Mouse (Mus musculus) lung, embryonic 15.5 days (tissue): Measurements from ENCODE around the gene Cacng8. TPM values are rescaled to one million over a fixed set of nuclear protein-coding genes. Genes with fewer than 3 reads are reported as not detected.

Experiments used
- ATAC-seq: fragments of 200-750 bp; cut with Nextera tagmentation; 2 replicates; pipeline ENCODE4 v1.8.0; 2017; ENCODE audit warnings: moderate number of reproducible peaks, borderline replicate concordance; ENCODE audit not compliant: low FRiP score, low TSS enrichment; ENCODE audit errors: extremely low read depth
- H3K27ac ChIP-seq: fragments of 300-500 bp; sonication (generic); 2 replicates; pipeline ENCODE4 v1.5.1; 2015; ENCODE audit warnings: moderate library complexity, mild to moderate bottlenecking, inconsistent platforms
- H3K27me3 ChIP-seq: fragments of 300-500 bp; sonication (generic); 2 replicates; pipeline ENCODE4 v1.6.1; 2015; ENCODE audit warnings: inconsistent platforms
- H3K36me3 ChIP-seq: fragments of 300-500 bp; sonication (generic); 2 replicates; pipeline ENCODE4 v1.6.1; 2015; ENCODE audit warnings: inconsistent platforms
- H3K4me1 ChIP-seq: fragments of 300-500 bp; sonication (generic); 2 replicates; pipeline ENCODE4 v1.6.1; 2015; ENCODE audit warnings: inconsistent platforms
- H3K4me2 ChIP-seq: fragments of 300-500 bp; sonication (generic); 2 replicates; pipeline ENCODE4 v1.6.1; 2015; ENCODE audit warnings: inconsistent platforms, mild to moderate bottlenecking, moderate library complexity
- H3K4me3 ChIP-seq: fragments of 300-500 bp; sonication (generic); 2 replicates; pipeline ENCODE4 v1.5.1; 2015; ENCODE audit warnings: mild to moderate bottlenecking, inconsistent platforms
- H3K9ac ChIP-seq: fragments of 300-500 bp; sonication (generic); 2 replicates; pipeline ENCODE4 v1.6.1; 2015; ENCODE audit warnings: inconsistent platforms
- H3K9me3 ChIP-seq: fragments of 300-500 bp; sonication (generic); 2 replicates; pipeline ENCODE4 v1.6.1; 2016; ENCODE audit warnings: inconsistent platforms
- WGBS: fragments of 180-500 bp; shearing (Covaris S2); methylation state at CpG from one replicate; pipeline ENCODE4 v1.1.7; 2015; 5-methylcytosine and 5-hydroxymethylcytosine counted together
- polyA plus RNA-seq: library from polyadenylated mRNA; unstranded; fragments of >200 nt; fragmentation: Nextera tagmentation; extraction: Ambion mirVana; gene quantifications from 2 replicates; pipeline ENCODE4 v1.2.1, GENCODE M21; 2015

Cacng8 gene
- polyA plus RNA-seq, 1 experiment from 2014 or later: 2.2 TPM

DNA sequence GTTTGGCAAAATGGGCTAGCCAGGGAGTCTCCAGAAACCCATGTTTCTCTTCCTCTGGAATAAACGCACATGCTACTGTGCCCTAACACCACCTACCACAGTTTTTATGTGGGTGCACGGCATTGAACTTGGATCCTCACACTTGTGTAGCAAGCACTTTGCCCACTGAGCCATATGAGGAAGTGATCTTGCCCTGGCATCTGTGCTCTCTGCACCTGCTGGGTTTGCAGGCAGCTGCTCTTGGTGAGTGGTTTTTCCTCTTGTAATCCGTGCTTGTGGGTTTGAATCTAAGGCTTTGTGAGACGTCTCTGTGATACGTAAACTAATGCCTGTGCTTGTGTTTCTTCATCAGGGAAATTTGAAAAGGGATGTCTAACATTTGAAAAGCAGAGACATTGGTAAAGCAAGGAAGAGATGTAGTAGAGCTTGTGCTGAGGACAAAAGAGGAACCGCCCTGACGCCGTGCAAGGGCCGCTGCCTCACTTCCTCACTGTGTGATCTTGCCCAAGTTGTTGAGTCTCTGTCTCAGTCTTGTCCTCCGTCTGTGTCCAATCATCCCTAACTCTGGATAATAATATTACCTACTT, 52.1 kb downstream of the Cacng8 start:
- Histone ChIP-seq H3K36me3 (no peaks in the 10 kb centered on the region), H3K4me2 (no peak overlapping the region), H3K27ac (no peak overlapping the region), H3K4me1 (0 out of 2 replicates have a peak, but pooled peaks cover 4% of the 10 kb centered on the region), H3K4me3 (no peak overlapping the region), H3K27me3 (no peaks in the 10 kb centered on the region), H3K9me3 (no peaks in the 10 kb centered on the region), H3K9ac (no peak overlapping the region)
- no peak for ATAC-seq
- 78% methylated on average over 10 of the region's 10 CpGs for WGBS

DNA sequence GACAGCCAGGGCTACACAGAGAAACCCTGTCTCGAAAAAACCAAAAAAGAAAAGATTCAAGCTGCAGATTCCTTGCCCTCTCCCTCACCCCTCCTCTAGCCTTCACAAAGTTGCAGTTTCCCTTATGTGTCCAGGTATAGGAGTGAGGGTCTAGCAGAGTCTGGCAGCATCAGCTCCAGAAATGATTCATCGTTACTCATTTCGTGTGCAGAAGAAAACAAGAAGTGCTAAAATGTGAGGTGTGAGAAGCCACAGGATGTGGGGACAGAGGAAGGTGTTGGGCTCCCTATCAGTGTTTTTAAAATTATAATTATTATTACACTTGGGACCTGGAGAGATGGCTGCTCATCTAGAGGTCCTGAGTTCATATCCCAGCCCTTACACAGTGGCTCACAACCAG, 54.2 kb downstream of the Cacng8 start:
- Histone ChIP-seq H3K9me3 (no peaks in the 10 kb centered on the region), H3K27ac (no peak overlapping the region), H3K4me3 (no peak overlapping the region), H3K36me3 (no peaks in the 10 kb centered on the region), H3K4me1 (no peaks in the 10 kb centered on the region), H3K4me2 (no peak overlapping the region), H3K27me3 (no peaks in the 10 kb centered on the region), H3K9ac (no peak overlapping the region)
- WGBS: 67% methylated on average over 3 of the region's 3 CpGs
- no peak for ATAC-seq

DNA sequence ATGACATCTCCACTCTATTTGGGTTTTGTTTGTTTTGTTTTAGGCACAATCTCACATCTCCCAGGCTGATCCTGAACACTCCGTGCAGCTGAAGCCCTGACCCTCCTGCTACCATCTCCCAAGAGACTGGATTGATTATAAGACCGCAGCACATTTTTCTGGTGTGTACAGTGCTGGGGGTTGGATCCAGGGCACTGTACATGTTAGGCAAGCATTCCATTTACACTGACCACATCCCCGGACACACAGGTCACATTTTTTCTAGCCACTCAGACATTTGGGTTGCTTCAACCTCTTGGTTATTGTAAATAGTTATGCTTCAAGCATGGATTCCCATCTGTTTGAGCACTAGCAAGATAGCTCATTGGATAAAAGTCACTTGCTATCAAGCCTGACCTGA, 56.1 kb downstream of the Cacng8 start:
- no peaks in the 10 kb centered on the region for H3K36me3 ChIP-seq
- 30% methylated on average over 3 of the region's 3 CpGs for WGBS
- H3K4me2 ChIP-seq: no peak overlapping the region
- H3K9ac ChIP-seq: no peak overlapping the region
- no peaks in the 10 kb centered on the region for H3K9me3 ChIP-seq
- H3K27ac ChIP-seq: no peak overlapping the region
- no peaks in the 10 kb centered on the region for H3K27me3 ChIP-seq
- ATAC-seq: no peak
- no peak overlapping the region for H3K4me3 ChIP-seq
- H3K4me1 ChIP-seq: no peaks in the 10 kb centered on the region

DNA sequence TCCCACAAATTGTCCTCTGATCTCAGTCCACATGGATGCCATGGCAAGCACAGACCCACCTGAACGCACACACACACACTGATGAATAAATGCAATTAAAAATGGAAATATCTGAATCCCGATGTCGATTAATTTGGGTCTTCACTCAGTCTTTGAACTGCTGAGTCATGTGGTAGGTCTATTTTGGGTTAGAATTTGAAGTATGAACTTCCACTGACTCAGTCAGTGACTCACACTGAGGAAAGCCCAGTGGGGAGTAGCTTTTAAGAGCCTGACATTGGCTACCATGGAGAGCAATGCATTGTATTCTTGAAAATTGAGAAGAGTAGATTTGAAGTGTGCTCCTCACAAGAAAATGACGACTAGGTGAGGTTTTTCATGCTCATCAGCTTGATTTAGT, 56.5 kb downstream of the Cacng8 start:
- no peaks in the 10 kb centered on the region for H3K4me1 ChIP-seq
- 73% methylated on average over 4 of the region's 4 CpGs for WGBS
- no peak overlapping the region for H3K4me2 ChIP-seq
- no peaks in the 10 kb centered on the region for H3K36me3 ChIP-seq
- H3K27ac ChIP-seq: no peak overlapping the region
- no peak for ATAC-seq
- H3K9me3 ChIP-seq: no peaks in the 10 kb centered on the region
- no peak overlapping the region for H3K4me3 ChIP-seq
- H3K9ac ChIP-seq: no peak overlapping the region
- H3K27me3 ChIP-seq: no peaks in the 10 kb centered on the region

DNA sequence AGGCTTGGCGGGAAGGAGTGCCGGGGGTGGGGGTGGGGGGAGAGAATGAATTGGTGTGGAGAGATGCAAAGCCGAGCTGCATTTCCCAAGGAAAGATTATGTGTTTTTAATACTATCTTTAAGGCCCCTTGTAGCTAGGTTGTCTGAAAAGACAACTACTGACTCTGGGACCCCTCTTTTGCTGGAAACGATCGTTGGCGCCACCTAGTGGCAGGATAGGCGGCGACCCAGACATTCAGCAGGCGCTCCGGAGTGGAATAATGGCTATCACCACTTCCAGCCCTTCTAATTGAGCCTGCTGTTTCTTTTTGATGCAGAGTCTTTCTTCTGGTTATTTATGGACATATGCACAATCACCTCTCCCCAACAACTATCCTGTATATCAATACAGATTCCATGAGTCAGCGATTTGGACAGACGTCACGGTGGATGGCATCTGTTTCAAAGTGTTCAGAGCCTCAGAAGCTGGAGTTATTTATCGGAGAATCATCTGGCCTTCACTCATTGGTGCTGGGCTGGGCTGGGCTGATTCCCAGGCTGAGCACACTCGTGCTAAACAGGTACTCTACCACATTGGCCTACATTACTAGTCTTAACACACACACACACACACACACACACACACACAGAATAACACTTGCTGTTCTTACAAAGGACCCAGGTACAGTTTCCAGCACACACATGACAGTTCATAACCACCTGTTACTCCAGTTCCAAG, 58.4 kb downstream of the Cacng8 start:
- H3K4me2 ChIP-seq: no peak overlapping the region
- no peak overlapping the region for H3K27ac ChIP-seq
- no peak overlapping the region for H3K9ac ChIP-seq
- ATAC-seq: peak; percentile 55; the same call in 1 of the 2 replicates
- 19% methylated on average over 15 of the region's 15 CpGs for WGBS
- no peaks in the 10 kb centered on the region for H3K9me3 ChIP-seq
- no peaks in the 10 kb centered on the region for H3K36me3 ChIP-seq
- H3K4me1 ChIP-seq: no peaks in the 10 kb centered on the region
- H3K27me3 ChIP-seq: no peaks in the 10 kb centered on the region
- H3K4me3 ChIP-seq: no peak overlapping the region

DNA sequence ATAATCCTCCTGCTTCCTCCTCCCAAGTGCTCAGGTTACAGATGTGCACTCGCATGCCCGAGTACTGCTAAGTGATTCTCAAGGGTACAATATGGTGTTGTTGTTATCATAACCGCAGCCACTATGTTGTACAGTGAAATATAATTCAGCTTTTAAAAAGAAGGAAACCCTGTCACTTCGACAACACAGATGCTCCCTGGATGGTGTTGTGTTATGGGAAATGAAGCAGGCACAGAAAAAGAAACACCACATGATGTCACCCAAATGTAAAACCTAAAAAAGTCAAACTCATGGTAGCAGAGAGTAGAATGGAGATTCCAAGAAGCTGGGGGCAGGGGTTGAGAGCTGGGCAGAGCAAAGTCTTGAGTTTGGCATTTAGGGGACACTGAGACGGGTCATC, 60.2 kb downstream of the Cacng8 start:
- WGBS: 43% methylated on average over 5 of the region's 5 CpGs
- H3K4me3 ChIP-seq: no peak overlapping the region
- H3K4me2 ChIP-seq: no peak overlapping the region
- no peak overlapping the region for H3K27ac ChIP-seq
- H3K9ac ChIP-seq: no peak overlapping the region
- no peaks in the 10 kb centered on the region for H3K4me1 ChIP-seq
- no peaks in the 10 kb centered on the region for H3K27me3 ChIP-seq
- no peak for ATAC-seq
- no peaks in the 10 kb centered on the region for H3K36me3 ChIP-seq
- no peaks in the 10 kb centered on the region for H3K9me3 ChIP-seq

DNA sequence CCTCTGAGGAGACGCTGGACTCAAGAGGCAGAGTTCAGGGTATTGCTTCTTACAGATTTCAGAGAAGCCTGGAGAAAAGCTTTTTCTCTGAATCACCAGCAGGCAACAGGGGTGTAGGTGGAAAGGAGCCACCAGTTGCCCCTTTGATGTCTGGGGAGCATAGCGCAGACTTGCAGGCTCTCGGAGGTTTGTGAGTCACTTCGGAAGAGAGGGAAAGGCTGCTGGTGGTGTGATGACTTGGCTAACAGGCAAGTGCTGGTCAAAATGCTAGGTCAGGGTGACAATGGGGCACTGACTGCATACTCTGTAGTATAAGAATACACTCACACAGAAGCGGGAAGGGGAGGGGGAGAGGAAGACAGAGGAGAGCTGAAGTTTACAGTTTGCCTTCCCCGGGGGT, 60.7 kb downstream of the Cacng8 start:
- WGBS: 20% methylated on average over 6 of the region's 6 CpGs
- Histone ChIP-seq H3K27ac (no peak overlapping the region), H3K9me3 (no peaks in the 10 kb centered on the region), H3K9ac (no peak overlapping the region), H3K4me2 (no peak overlapping the region), H3K4me3 (no peak overlapping the region), H3K27me3 (no peaks in the 10 kb centered on the region), H3K36me3 (no peaks in the 10 kb centered on the region), H3K4me1 (no peaks in the 10 kb centered on the region)
- ATAC-seq: no peak

DNA sequence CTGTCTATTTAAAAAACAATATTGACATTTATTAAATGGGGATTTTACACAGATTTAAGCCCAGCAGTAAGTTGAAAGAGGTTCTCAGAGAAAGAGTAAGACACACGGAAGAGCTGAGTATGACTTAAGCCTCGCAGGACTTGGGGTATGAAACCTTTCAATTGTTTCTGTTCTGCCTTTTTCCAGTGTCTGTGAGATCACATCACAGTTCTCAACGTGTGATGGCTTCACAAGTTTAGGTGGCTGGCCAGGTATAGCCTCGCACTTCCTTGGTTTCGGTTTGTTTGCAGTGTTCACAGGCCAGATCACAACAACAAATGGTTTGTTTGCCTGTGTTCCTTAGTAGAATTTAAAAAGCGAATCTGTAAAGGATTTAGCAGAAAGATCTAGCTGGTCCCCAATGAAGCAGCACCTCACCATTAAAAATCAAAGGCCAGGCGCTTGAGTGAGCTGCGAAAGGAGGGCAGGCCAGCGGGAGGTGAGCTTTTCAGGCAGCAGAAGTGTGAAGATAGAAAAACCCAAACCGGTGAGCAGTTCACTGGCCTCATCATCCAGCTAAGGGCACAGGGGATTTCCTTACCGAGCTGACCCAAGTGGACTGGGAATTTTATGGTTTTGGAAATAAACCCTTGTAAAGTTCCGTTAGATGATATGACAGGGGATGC, 62.5 kb downstream of the Cacng8 start:
- Histone ChIP-seq H3K4me3 (no peak overlapping the region), H3K4me2 (no peak overlapping the region), H3K27me3 (no peaks in the 10 kb centered on the region), H3K4me1 (no peaks in the 10 kb centered on the region), H3K9me3 (no peaks in the 10 kb centered on the region), H3K27ac (no peak overlapping the region), H3K36me3 (no peaks in the 10 kb centered on the region), H3K9ac (no peak overlapping the region)
- no peak for ATAC-seq
- 40% methylated on average over 12 of the region's 12 CpGs for WGBS

DNA sequence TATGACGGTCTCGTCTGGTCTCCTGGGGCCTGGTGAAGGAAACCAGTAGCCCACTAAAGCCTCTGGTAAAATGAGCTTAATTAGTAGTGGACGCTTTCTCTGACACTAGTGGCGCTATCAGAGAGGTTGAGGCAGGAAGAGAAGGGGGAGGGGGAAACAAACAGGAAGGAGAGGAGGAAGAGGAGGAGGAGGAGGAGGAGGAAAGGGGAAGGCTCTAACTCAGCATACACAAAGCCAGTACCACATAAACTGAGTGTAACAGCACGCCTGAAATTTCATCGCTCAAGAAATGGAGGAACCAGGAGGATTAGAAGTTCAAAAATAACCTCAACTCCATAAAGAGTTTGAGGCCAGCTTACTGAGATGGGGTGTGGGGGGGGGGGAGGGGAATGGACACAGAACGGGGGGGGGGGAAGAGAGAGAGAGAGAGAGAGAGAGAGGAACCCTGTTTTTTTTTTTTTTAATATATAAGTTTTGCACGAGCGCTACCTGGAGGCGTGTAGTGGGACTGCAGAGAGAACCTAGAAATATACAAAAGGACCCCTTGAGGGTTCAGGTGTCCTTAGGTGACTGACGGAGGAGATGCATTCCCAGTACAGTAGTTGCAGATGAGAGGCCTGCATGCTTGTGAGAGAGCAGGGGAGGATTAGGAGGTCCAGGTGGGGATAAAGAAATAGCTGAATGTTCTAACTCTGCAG, 63.2 kb downstream of the Cacng8 start:
- H3K27ac ChIP-seq: no peak overlapping the region
- no peak for ATAC-seq
- H3K27me3 ChIP-seq: no peaks in the 10 kb centered on the region
- H3K36me3 ChIP-seq: no peaks in the 10 kb centered on the region
- H3K4me1 ChIP-seq: no peaks in the 10 kb centered on the region
- WGBS: 51% methylated on average over 10 of the region's 11 CpGs
- H3K4me3 ChIP-seq: no peak overlapping the region
- H3K4me2 ChIP-seq: no peak overlapping the region
- no peaks in the 10 kb centered on the region for H3K9me3 ChIP-seq
- no peak overlapping the region for H3K9ac ChIP-seq

DNA sequence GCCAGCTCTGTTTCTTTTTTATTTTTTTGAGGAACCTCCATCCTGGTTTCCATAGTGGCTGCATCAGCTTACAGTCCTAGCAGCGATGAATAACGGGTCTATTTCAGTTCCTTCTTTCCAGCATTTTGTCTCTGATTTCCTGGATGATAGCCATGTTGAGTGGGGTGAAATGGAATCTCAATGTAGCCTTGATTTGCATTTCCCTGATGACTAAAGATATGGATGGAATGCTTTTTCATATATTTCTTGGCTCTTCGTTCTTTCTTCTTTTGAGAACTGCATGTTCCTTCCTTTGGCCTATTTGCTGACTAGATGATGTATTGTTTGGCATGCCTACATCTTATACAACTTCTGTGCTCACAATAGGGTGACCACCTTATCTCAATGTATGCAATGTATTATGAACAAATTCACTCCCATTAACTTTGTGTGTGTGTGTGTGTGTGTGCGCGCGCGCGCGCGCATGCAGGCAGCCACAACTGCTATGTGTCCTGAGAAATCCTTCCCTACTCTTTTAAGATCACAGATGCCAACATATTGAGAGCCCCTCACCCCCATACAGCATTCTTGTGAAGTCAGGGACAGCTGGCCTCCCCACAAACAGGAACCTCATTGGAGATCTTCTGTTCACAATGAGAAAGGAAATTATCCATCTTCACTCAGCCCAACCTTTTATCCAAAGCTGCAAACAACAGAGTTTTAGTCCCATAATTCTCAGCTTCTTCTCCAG, 66.8 kb downstream of the Cacng8 start:
- H3K4me1 ChIP-seq: no peaks in the 10 kb centered on the region
- no peak overlapping the region for H3K4me3 ChIP-seq
- no peaks in the 10 kb centered on the region for H3K9me3 ChIP-seq
- H3K27me3 ChIP-seq: no peaks in the 10 kb centered on the region
- no peak overlapping the region for H3K9ac ChIP-seq
- no peak overlapping the region for H3K27ac ChIP-seq
- 88% methylated on average over 10 of the region's 10 CpGs for WGBS
- no peak for ATAC-seq
- H3K4me2 ChIP-seq: no peak overlapping the region
- no peaks in the 10 kb centered on the region for H3K36me3 ChIP-seq

DNA sequence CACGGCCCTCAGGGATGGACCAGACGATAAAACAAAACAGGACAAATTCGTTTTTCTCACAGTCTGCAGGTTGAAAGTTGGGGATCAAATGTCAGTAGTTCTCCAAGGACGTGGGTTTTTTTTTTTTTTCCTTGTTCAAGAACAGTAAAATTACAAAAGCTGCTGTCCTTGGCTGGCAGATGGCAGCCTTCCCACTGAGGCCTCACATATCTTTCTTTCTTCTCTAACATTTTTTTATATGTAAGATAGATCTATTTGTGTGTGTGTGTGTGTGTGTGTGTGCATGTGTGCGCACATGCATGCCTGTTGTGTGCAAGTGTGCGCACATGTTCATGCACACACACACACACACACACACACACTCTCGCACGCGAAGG, 67.3 kb downstream of the Cacng8 start:
- WGBS: 69% methylated on average over 9 of the region's 9 CpGs
- no peak for ATAC-seq
- Histone ChIP-seq H3K27ac (no peak overlapping the region), H3K4me2 (no peak overlapping the region), H3K9ac (no peak overlapping the region), H3K9me3 (no peaks in the 10 kb centered on the region), H3K36me3 (no peaks in the 10 kb centered on the region), H3K4me1 (no peaks in the 10 kb centered on the region), H3K27me3 (no peaks in the 10 kb centered on the region), H3K4me3 (no peak overlapping the region)
